Mouse (Mus musculus) brown adipose tissue, adult 24 weeks (tissue): ENCODE measurements around the gene Afap1. TPM values are rescaled to one million over a fixed set of nuclear protein-coding genes. Genes with fewer than 3 reads are reported as not detected.

ENCODE experiments used
- H3K27ac ChIP-seq: fragments of 200-500 bp; replicated peaks from 2 replicates; pipeline ENCODE4 v1.5.1; 2012; ENCODE audit warnings: low read depth, mild to moderate bottlenecking, low read length
- H3K4me1 ChIP-seq: fragments of 200-500 bp; 2 replicates; pipeline ENCODE4 v1.6.1; 2012; ENCODE audit warnings: low read length, mixed read lengths; ENCODE audit not compliant: control insufficient read depth, insufficient read depth, insufficient read length
- H3K4me3 ChIP-seq: fragments of 200-500 bp; 2 replicates; pipeline ENCODE4 v1.5.1; 2012; ENCODE audit warnings: low read depth, mild to moderate bottlenecking, low read length, moderate library complexity; ENCODE audit not compliant: insufficient read depth
- polyA plus RNA-seq: library from polyadenylated mRNA; stranded (reverse); fragments of >200 nt; gene quantifications from 2 replicates; pipeline ENCODE4 v1.2.4, GENCODE M21; 2012; ENCODE audit not compliant: missing spikeins, insufficient read depth, insufficient read length

Gene Afap1
- polyA plus RNA-seq, 1 experiment = 19.0 TPM

DNA sequence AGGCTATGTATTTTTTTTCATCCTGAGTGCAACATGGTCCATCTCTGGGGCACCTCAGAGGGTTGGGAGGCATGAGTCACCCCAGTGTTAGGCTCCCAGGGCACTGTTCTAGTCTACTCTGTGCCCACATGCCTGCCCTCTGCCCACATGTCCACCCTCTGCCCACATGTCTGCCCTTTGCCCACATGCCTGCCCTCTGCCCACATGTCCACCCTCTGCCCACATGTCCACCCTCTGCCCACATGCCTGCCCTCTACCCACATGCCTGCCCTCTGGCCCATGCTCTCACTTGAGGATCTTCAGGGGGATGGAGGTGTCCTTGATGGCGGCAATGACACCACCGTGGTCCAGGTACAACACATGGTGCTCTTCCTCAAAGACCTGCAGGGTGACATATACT is 150.0 kb downstream of the Afap1 start:
- Histone ChIP-seq H3K4me1 (no peaks in the 10 kb centered on the region), H3K4me3 (no peak overlapping the region), H3K27ac (no peak overlapping the region)

Other genes with a start within 250 kb of the Afap1 start
- gene Htra3, start 213.5 kb upstream of the Afap1 start, polyA plus RNA-seq = 60.4 and 62.3 TPM in 2 replicates
- gene Sh3tc1, start 153.3 kb upstream of the Afap1 start, polyA plus RNA-seq = 16.6 and 17.9 TPM in 2 replicates
- 4.6 and 7.5 TPM in 2 replicates for gene Ablim2, start 135.4 kb upstream of the Afap1 start, polyA plus RNA-seq